Mouse (Mus musculus) liver, embryonic 18 days (tissue): Measurements from ENCODE around the gene Chat. TPM values are rescaled to one million over a fixed set of nuclear protein-coding genes. Genes with fewer than 3 reads are reported as not detected.

Source experiments
- polyA plus RNA-seq: library from polyadenylated mRNA; depleted of rRNA; stranded (reverse); fragments of >200 nt; gene quantifications from 2 replicates; pipeline ENCODE4 v1.2.3, GENCODE M21; 2012; rRNA removed

Chat gene
- not detected in 2 replicates for polyA plus RNA-seq

GRCm38 (mm10) chr14:32465889-32466288 is at the start of gene Chat:
TSS of gene Chat (minus strand) at chr14:32465989.

GRCm38 (mm10) chr14:32513336-32514032 is 47.7 kb upstream of the Chat start, which contains the start of gene Ercc6:
TSS of gene Ercc6 (plus strand) at chr14:32513521.

GRCm38 (mm10) chr14:32464601-32465505 is 936 bp downstream of the Chat start, which contains the start of gene Slc18a3:
TSS of gene Slc18a3 (minus strand) at chr14:32464850.

GRCm38 (mm10) chr14:32388196-32388595 is 77.6 kb downstream of the Chat start, which contains the start of gene 1700024G13Rik:
TSS of gene 1700024G13Rik (minus strand) at chr14:32388391.

Other genes with a start within 250 kb of the Chat start
- gene Ogdhl, start 144.0 kb downstream of the Chat start, polyA plus RNA-seq = 0.29 and 0.37 TPM in 2 replicates
- gene 1700024G13Rik, start 77.6 kb downstream of the Chat start, polyA plus RNA-seq = not detected in 2 replicates
- gene Slc18a3, start 1.1 kb downstream of the Chat start, polyA plus RNA-seq = not detected in 2 replicates
- gene Ercc6, start 47.5 kb upstream of the Chat start, polyA plus RNA-seq = 3.0 and 3.4 TPM in 2 replicates
- not detected in 2 replicates for gene Prrxl1, start 133.4 kb upstream of the Chat start, polyA plus RNA-seq
- 0.02 TPM in 2 replicates for gene 3425401B19Rik, start 219.3 kb upstream of the Chat start, polyA plus RNA-seq